Mouse (Mus musculus): Measurements from ENCODE around the gene 6030458C11Rik. TPM values are rescaled to one million over a fixed set of nuclear protein-coding genes. Genes with fewer than 3 reads are reported as not detected.
A peak's percentile ranks its signal among the peaks of the same experiment; 100 is the strongest.
"Not testable (repeated sequence)": the region's sequence is repeated elsewhere in the genome, so short reads cannot be mapped to it uniquely, and the experiment has no call there.

The 6030458C11Rik gene
- total and polyA plus RNA-seq, 3 experiments: 17.5 to 38.3 (median 30.6) TPM

DNA sequence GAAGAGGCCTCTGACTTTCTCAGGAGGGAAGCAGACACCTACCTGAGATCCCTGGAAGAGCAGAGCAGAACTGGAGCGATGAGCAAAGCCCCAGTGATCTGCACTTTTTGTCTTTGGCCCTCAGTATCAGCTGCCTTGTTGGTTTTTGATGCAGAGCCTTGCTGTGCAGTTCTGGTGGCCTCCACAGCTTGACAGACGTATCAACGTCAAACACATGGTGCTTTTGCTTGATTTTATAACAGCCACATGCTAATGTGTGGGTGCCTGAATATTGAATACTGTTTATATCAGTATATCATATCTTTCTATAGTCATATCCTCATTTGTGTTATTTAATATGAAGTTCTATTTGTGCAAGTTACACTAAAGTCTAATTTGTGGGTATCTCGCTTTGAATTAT, 19.4 kb downstream of the 6030458C11Rik start:
- no peak overlapping the region for H3K27ac ChIP-seq (ENCODE audit: insufficient read depth, low read depth)
- DNase-seq (ENCODE audit: extremely low read depth): no peak
- peaks cover 25 to 45% of the 10 kb centered on the region in 2 experiments for H3K36me3 ChIP-seq (replicated peaks in 1 of 2; ENCODE audit: control insufficient read depth in 1 of 2, insufficient read depth in 1 of 2, low read length in 1 of 2)
- H3K9ac ChIP-seq (ENCODE audit: insufficient read depth, low read depth): no peak overlapping the region
- no peaks in the 10 kb centered on the region for H3K27me3 ChIP-seq (replicated peaks)
- no peak for TF ChIP-seq USF2 (conservative IDR thresholded peaks at IDR 0.05; ENCODE audit: low read depth, low read length)
- TF ChIP-seq HCFC1 (IDR thresholded peaks at IDR 0.05; ENCODE audit: low read depth, low read length): no peak
- TF ChIP-seq SIN3A (IDR thresholded peaks at IDR 0.05; ENCODE audit: low read length): no peak
- TF ChIP-seq MAFK (IDR thresholded peaks at IDR 0.05; ENCODE audit: insufficient replicate concordance, low read length): no peak
- no peak for TF ChIP-seq POLR2AphosphoS2 (IDR thresholded peaks at IDR 0.05; ENCODE audit: low read depth, low read length)
- no peak for TF ChIP-seq E2F4 (IDR thresholded peaks at IDR 0.05; ENCODE audit: insufficient replicate concordance, low read depth, low read length)
- no peak for TF ChIP-seq EP300 (IDR thresholded peaks at IDR 0.05; ENCODE audit: low read length)
- no peak for TF ChIP-seq CTCF (conservative IDR thresholded peaks at IDR 0.05 in 1 of 2, IDR thresholded peaks at IDR 0.05 in 1 of 2; ENCODE audit: low read depth in 2 of 2, low read length in 2 of 2)
- TF ChIP-seq TBP (conservative IDR thresholded peaks at IDR 0.05; ENCODE audit: low read depth, low read length): no peak
- no peak for TF ChIP-seq RAD21 (IDR thresholded peaks at IDR 0.05; ENCODE audit: low read depth, low read length)
- no peak for TF ChIP-seq ZC3H11A (IDR thresholded peaks at IDR 0.05; ENCODE audit: low read depth, low read length)
- no peak for TF ChIP-seq UBTF (IDR thresholded peaks at IDR 0.05; ENCODE audit: low read depth, low read length)
- no peak for TF ChIP-seq BHLHE40 (IDR thresholded peaks at IDR 0.05; ENCODE audit: low read depth, low read length)
- TF ChIP-seq ZMIZ1 (IDR thresholded peaks at IDR 0.05; ENCODE audit: low read depth, low read length): no peak
- no peak for TF ChIP-seq POLR2A (IDR thresholded peaks at IDR 0.05; ENCODE audit: low read depth, low read length)
- no peak for TF ChIP-seq JUND (conservative IDR thresholded peaks at IDR 0.05; ENCODE audit: low read depth, low read length)
- TF ChIP-seq KAT2A (IDR thresholded peaks at IDR 0.05; ENCODE audit: insufficient replicate concordance, low read length): no peak
- dilution Hi-C loops (cut with MboI; ENCODE audit: extremely low pct_ligation_motif_present, extremely low pct_unique_long_range_greater_than_20kb, low sequenced_read_pairs): no loop called here
- no peaks in the 10 kb centered on the region for H3K9me3 ChIP-seq (replicated peaks; ENCODE audit: low read length)
- in situ Hi-C loops (cut with MboI; ENCODE audit: low pct_ligation_motif_present, low pct_unique_long_range_greater_than_20kb, low sequenced_read_pairs): no loop called here
- no peaks in the 10 kb centered on the region for H3K79me2 ChIP-seq (replicated peaks; ENCODE audit: control insufficient read depth, extremely low read depth, insufficient read depth, poor library complexity, severe bottlenecking)
- H3K4me2 ChIP-seq (ENCODE audit: insufficient read depth, low read depth, poor library complexity, severe bottlenecking): no peak overlapping the region
- H3K4me3 ChIP-seq (replicated peaks in 1 of 3; ENCODE audit: low read depth in 2 of 3, low read length in 2 of 3, poor library complexity in 1 of 3): no peak overlapping the region
- peaks cover 10 to 30% of the 10 kb centered on the region in 2 experiments for H3K4me1 ChIP-seq (ENCODE audit: control insufficient read depth in 1 of 2, insufficient read depth in 2 of 2)

DNA sequence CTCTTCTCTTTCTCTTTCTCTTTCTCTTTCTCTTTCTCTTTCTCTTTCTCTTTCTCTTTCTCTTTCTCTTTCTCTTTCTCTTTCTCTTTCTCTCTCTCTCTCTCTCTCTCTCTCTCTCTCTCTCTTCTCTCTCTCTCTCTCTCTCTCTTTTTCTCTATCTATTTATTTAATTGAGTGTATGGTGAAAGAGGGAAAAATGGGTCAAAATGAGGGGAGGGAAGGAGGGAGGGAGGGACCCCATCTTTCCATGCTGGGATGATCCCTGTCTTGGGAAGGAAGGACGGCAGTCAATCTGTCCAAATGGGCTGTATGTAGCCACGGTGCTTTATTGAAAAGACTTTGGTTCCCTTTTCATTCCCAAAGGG, 23.3 kb downstream of the 6030458C11Rik start:
- H3K27me3 ChIP-seq (replicated peaks); H3K9me3 ChIP-seq (replicated peaks; ENCODE audit: low read length); dilution Hi-C loops (cut with MboI; ENCODE audit: extremely low pct_ligation_motif_present, extremely low pct_unique_long_range_greater_than_20kb, low sequenced_read_pairs); DNase-seq (ENCODE audit: extremely low read depth); in situ Hi-C loops (cut with MboI; ENCODE audit: low pct_ligation_motif_present, low pct_unique_long_range_greater_than_20kb, low sequenced_read_pairs); H3K27ac ChIP-seq (ENCODE audit: insufficient read depth, low read depth); H3K79me2 ChIP-seq (replicated peaks; ENCODE audit: control insufficient read depth, extremely low read depth, insufficient read depth, poor library complexity, severe bottlenecking); H3K36me3 ChIP-seq (replicated peaks in 1 of 2; ENCODE audit: control insufficient read depth in 1 of 2, insufficient read depth in 1 of 2, low read length in 1 of 2): not testable (repeated sequence)
- peak overlapping the region; percentile 22; the same call in 1 of the 2 replicates for H3K4me2 ChIP-seq (ENCODE audit: insufficient read depth, low read depth, poor library complexity, severe bottlenecking)
- peaks cover 12 to 31% of the 10 kb centered on the region in 2 experiments for H3K4me1 ChIP-seq (ENCODE audit: control insufficient read depth in 1 of 2, insufficient read depth in 2 of 2)
- peak overlapping the region; percentile 34 to 54 (median 45) for H3K4me3 ChIP-seq (replicated peaks in 1 of 3; ENCODE audit: low read depth in 2 of 3, low read length in 2 of 3, poor library complexity in 1 of 3)
- peak; percentile 88 for TF ChIP-seq ETS1 (conservative IDR thresholded peaks at IDR 0.05; ENCODE audit: low read depth, low read length)
- peak overlapping the region; percentile 65; the same call in 1 of the 2 replicates for H3K9ac ChIP-seq (ENCODE audit: insufficient read depth, low read depth)

Measured in CH12.LX (cell line).